Mouse (Mus musculus) heart, adult 18-20 months (tissue): Measurements from ENCODE around the gene Calhm2. TPM values are rescaled to one million over a fixed set of nuclear protein-coding genes. Genes with fewer than 3 reads are reported as not detected.

Source experiments
- DNase-seq, 2 experiments: peaks; one replicate each; pipeline ENCODE4 v3.0.0; 2021 to 2022; ENCODE audit warnings: mixed read lengths in 1 of 2
- long read RNA-seq, 2 experiments: library from polyadenylated mRNA; stranded (forward); transcript quantifications; one replicate each; pipeline ENCODE4 v2.0.0; 2021
- total RNA-seq, 2 experiments: library from RNA; stranded (reverse); gene quantifications; 2 replicates each; pipeline ENCODE4 v1.2.3; 2021

Gene Calhm2
- total RNA-seq: 1 to 10 TPM; 3.9 to 6.1 TPM
- long read RNA-seq, experiment 1, partial matches to known transcripts: 0 of 1 reads
- long read RNA-seq, experiment 1, other reads (novel, unspliced or antisense): 0 of 1 reads
- long read RNA-seq, experiment 2, partial matches to known transcripts: 0 of 1 reads
- long read RNA-seq, experiment 2, other reads (novel, unspliced or antisense): 0 of 1 reads

- peak; percentile 77 to 83 for DNase-seq
These were observed at the start of gene Calhm2 for GRCm38 (mm10) chr19:47137771-47138421. Gene Calhm2 (minus strand): TSS chr19:47138294.

DNA sequence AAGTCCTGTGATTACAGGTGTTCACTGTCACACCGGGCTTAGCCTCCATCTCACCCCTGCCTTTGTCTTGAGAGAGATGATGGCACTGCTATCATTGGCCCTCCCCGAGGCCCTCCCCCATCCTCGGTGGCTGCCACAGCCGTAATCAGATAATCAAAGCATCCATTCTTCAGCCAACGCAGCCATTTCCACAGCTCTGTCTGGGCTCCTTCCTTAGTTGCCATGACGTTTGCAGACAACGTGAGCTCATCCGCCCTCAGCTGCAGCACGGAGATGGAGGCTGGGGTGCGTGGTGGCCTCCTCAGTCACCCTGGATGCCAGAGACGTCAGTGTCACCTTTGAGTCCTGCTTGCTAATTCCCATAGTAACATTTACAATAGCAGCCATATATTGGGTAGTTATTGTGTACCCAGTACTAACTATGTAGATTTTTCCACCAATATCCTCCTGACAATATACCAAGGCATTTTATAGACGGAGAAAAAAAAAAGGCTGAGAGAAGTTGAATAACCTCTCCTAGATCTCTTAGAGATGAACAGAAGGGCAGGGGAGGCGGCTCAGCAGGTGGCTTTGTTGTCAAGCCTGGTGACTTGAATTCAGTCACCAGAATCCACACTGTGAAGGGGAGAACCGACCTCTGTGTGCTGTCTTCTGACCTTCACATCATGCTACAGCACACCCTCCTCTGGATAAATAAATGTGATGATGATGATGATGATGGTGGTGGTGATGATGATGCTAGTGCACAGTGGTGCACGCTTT, 48.6 kb upstream of the Calhm2 start:
- DNase-seq: no peak

DNA sequence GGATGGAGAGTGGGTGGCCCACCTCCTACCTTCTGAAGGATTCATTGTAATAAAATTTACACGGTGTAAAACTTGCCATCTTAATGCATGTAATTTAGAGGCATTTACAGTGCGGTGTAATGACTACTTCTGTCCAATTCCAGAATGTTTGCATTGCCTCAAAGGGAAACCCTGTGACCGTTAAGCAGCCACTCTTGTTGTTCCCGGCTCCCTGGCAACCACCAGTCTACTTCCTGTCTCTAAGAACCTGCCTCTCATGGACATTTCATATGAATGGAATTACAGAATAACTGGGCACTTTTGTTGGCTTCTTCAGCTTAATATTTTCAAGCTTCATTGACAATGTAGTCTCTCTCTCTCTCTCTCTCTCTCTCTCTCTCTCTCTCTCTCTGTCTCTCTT, 46.6 kb upstream of the Calhm2 start:
- no peak for DNase-seq

DNA sequence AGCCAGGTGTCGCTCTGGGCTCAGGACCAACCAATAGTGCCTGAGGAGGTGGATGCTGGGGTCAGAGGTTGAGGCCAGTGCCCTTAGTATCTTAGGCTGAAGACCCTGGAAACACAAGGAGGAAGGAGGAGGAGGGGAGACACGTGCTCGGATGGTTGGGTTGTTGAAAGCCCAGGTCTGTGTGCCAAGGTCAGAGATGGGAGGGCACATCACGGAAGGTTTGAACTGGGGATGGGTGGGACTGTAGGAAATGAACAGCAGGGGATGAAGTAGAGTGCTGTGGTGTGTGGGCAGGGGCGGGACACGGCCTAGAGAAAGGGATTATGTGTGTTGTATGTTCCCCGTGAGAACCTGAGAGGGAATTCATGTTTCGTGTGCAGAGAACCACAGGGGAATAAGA, 46.1 kb upstream of the Calhm2 start:
- DNase-seq: no peak

GRCm38 (mm10) chr19:47180011-47180410, 41.9 kb upstream of the Calhm2 start:
- DNase-seq: no peak

GRCm38 (mm10) chr19:47179272-47179809, 41.2 kb upstream of the Calhm2 start:
- peak in 1 of 2 experiments; percentile 10 for DNase-seq

- DNase-seq: peak; percentile 31 to 39
These were observed 40.6 kb upstream of the Calhm2 start, which contains the start of gene Neurl1a for GRCm38 (mm10) chr19:47178431-47179271. Gene Neurl1a (plus strand): TSS chr19:47178820.

- DNase-seq: peak in 1 of 2 experiments; percentile 20
These were observed 39.9 kb upstream of the Calhm2 start for GRCm38 (mm10) chr19:47178001-47178400.

- DNase-seq: no peak
These were observed 38.9 kb upstream of the Calhm2 start for GRCm38 (mm10) chr19:47176916-47177505.

GRCm38 (mm10) chr19:47175472-47175871, 37.4 kb upstream of the Calhm2 start:
- DNase-seq: no peak

- DNase-seq: peak; percentile 22 to 25
These were observed 36.4 kb upstream of the Calhm2 start for GRCm38 (mm10) chr19:47174515-47174914.

DNA sequence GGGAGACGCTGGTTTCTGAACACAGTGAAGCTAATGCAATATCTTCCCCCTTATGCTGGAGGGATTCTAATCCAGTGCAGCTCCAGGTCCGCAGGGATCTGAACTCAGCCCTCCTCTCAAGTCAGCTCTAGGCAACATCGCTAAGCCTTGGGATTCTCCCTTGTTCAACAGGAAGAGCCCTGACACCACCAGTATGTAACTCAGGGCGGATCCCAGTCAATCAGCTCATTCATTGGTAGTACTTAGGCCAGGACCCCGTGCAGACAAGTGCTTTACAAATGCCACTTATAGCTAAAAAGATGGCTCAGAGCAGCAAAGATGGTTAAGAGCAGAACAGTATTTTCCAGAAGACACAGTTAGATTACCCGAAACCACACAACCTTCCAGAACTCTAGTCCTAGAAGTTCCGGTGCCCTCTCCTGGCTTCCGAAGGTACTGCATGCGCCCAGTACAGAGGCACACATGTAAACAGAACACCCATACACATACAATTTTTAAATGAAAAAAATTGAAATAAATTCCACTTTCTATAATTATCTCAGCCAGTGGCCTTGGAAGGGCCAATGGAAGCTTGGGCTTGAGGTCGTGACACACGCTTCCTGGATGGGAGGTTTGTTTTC, 30.8 kb upstream of the Calhm2 start:
- DNase-seq: peak; percentile 76 to 94

DNA sequence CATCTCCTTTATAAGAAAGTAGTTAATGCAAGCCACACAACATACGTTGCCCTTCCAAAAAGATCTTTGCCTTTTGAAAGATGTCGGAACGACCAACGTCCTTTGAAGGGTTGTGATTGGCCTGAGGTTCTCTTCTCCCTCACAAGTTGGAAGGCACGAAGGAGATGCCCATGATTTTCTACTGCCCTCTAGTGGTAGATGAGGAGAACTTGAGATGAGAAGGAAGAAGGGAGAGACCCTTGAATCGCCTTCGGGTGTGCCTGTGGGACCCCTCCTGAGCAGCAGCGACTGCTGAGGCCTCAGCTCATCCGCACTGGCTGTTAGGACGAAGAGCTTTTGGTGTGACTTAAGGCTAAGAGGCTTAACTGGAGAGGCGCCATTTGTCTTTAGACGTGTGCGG, 30.1 kb upstream of the Calhm2 start:
- DNase-seq: peak; percentile 48 to 77

- DNase-seq: no peak
These were observed 29.6 kb upstream of the Calhm2 start for GRCm38 (mm10) chr19:47167617-47168214.

GRCm38 (mm10) chr19:47166758-47167157, 28.7 kb upstream of the Calhm2 start:
- DNase-seq: no peak

DNA sequence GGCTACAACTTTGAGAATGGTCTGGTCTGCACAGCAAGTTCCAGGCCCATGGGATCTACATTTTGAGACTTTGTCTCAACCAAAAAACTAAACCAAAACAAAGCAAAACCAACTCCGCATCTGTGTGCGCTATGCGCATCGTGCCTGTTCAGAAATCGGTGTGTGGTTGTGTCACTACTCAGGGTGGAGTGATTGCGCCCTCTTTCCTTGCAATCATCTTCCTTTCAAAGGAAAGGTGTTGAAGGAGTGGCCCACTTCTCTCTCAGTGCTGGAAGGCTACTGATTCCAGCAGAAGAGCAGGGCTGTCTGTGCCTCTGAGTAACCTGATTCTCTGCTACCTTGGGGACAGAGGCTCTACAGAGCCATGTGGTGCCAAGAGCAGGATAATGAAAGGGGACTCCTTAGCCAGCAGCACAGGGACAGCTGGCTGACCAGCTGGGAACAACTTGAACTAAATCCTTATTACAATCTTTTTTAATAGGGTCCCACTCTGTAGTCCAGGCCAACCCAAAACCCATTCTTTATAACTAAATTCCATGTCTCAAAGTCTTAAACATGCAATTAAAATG, 25.2 kb upstream of the Calhm2 start:
- DNase-seq: no peak

- no peak for DNase-seq
These were observed 23.6 kb upstream of the Calhm2 start for GRCm38 (mm10) chr19:47161669-47162068.

GRCm38 (mm10) chr19:47157664-47158063, 19.6 kb upstream of the Calhm2 start, which contains the start of gene Calhm3:
Gene Calhm3 (minus strand): TSS chr19:47157764.
- DNase-seq: no peak

- DNase-seq: no peak
These were observed 15.7 kb upstream of the Calhm2 start for GRCm38 (mm10) chr19:47153767-47154166.

DNA sequence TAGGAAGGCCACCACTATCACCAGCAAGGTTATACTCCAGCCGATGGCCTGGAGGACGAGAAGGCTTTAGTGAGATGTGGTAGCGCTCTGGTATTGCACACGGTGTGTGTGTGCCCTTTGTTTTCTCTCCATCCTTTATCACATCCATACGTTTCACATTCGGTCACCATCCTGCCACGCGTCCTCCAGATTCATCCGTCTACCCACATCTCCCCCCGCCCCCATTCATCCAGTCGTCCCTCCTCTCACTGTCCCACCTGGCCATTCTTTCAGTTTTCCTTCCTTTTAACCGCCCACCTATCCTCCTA, 13.9 kb upstream of the Calhm2 start:
- no peak for DNase-seq
